Mouse (Mus musculus) kidney, embryonic 15.5 days (tissue): Measurements from ENCODE around the gene Ccdc113. TPM values are rescaled to one million over a fixed set of nuclear protein-coding genes. Genes with fewer than 3 reads are reported as not detected.

Experiments
- ATAC-seq: fragments of 200-750 bp; cut with Nextera tagmentation; replicated peaks from 2 replicates; pipeline ENCODE4 v1.8.0; 2017; ENCODE audit warnings: moderate TSS enrichment; ENCODE audit not compliant: low FRiP score
- H3K27ac ChIP-seq: fragments of 300-500 bp; sonication (generic); 2 replicates; pipeline ENCODE4 v1.5.1; 2015; ENCODE audit warnings: mild to moderate bottlenecking, inconsistent platforms
- H3K27me3 ChIP-seq: fragments of 300-500 bp; sonication (generic); 2 replicates; pipeline ENCODE4 v1.6.1; 2015; ENCODE audit warnings: inconsistent platforms
- H3K36me3 ChIP-seq: fragments of 300-500 bp; sonication (generic); 2 replicates; pipeline ENCODE4 v1.6.1; 2015; ENCODE audit warnings: inconsistent platforms
- H3K4me1 ChIP-seq: fragments of 300-500 bp; sonication (generic); 2 replicates; pipeline ENCODE4 v1.6.1; 2015; ENCODE audit warnings: inconsistent platforms
- H3K4me2 ChIP-seq: fragments of 300-500 bp; sonication (generic); 2 replicates; pipeline ENCODE4 v1.6.1; 2015; ENCODE audit warnings: moderate library complexity, mild to moderate bottlenecking, inconsistent platforms
- H3K4me3 ChIP-seq: fragments of 300-500 bp; sonication (generic); replicated peaks from 2 replicates; pipeline ENCODE4 v1.5.1; 2015; ENCODE audit warnings: mild to moderate bottlenecking, inconsistent platforms
- H3K9ac ChIP-seq: fragments of 300-500 bp; sonication (generic); 2 replicates; pipeline ENCODE4 v1.6.1; 2015; ENCODE audit warnings: mild to moderate bottlenecking, inconsistent platforms
- H3K9me3 ChIP-seq: fragments of 300-500 bp; sonication (generic); replicated peaks from 2 replicates; pipeline ENCODE4 v1.6.1; 2016; ENCODE audit warnings: inconsistent platforms
- WGBS: fragments of 180-500 bp; shearing (Covaris S2); methylation state at CpG from one replicate; pipeline ENCODE4 v1.1.7; 2015; ENCODE audit warnings: mixed read lengths; 5-methylcytosine and 5-hydroxymethylcytosine counted together
- polyA plus RNA-seq: library from polyadenylated mRNA; unstranded; fragments of >200 nt; fragmentation: Nextera tagmentation; extraction: Ambion mirVana; gene quantifications from 2 replicates; pipeline ENCODE4 v1.2.1, GENCODE M21; 2015

Gene Ccdc113
- polyA plus RNA-seq, result 0.59 and 0.83 TPM in 2 replicates

DNA sequence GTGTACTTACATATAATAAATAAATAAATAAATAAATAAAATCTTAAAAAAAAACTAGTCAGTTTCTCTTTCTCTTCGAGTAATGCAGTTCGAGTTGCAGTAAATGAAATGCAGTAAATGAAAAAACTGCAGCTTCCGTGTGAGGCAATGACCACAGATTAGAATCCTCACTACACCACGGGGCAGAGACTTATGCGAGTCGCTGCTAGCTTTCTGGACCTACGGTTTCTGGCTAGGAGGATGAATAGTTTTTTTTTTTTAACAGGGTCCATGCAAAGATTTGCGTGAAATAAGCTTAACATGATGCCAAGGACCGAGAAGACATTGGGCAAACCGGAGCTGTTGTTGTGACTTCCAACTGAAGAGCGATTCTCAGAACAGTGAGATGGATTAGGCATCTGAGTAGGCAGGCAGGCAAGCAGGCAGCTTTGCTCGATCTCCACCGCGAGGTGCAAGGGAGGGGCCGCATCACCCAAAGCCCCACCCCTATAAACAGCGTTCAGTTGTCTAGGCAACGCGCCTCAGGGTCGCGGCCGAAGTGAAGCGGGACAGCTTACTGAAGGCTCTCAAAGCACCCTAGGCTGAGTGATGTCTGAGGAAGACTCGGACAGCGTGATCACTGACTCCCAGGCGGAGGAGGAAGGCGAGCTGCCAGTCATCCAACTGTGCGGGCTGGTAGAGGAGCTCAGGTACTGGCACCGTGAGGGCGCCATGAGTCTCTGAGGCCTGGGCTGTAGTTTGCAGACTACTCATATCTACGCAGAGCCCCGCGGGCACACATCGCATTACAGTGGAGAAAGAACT lies at the start of gene Ccdc113:
Gene Ccdc113 (plus strand): TSS at position 502 of the 804 bp plus-strand sequence.
- Histone ChIP-seq H3K4me1 (peaks cover 11% of the 10 kb centered on the region), H3K27me3 (no peaks in the 10 kb centered on the region), H3K4me3 (peak within 1 kb of the TSS; percentile 48), H3K27ac (0 out of 2 replicates have a peak within 1 kb of the TSS, but pooled peaks have one; percentile 22), H3K36me3 (no peaks in the 10 kb centered on the region), H3K4me2 (peak within 1 kb of the TSS; percentile 83), H3K9ac (peak within 1 kb of the TSS; percentile 39), H3K9me3 (no peaks in the 10 kb centered on the region)
- ATAC-seq, result peak; percentile 90
- WGBS, result 7% methylated on average over 33 of the region's 33 CpGs

DNA sequence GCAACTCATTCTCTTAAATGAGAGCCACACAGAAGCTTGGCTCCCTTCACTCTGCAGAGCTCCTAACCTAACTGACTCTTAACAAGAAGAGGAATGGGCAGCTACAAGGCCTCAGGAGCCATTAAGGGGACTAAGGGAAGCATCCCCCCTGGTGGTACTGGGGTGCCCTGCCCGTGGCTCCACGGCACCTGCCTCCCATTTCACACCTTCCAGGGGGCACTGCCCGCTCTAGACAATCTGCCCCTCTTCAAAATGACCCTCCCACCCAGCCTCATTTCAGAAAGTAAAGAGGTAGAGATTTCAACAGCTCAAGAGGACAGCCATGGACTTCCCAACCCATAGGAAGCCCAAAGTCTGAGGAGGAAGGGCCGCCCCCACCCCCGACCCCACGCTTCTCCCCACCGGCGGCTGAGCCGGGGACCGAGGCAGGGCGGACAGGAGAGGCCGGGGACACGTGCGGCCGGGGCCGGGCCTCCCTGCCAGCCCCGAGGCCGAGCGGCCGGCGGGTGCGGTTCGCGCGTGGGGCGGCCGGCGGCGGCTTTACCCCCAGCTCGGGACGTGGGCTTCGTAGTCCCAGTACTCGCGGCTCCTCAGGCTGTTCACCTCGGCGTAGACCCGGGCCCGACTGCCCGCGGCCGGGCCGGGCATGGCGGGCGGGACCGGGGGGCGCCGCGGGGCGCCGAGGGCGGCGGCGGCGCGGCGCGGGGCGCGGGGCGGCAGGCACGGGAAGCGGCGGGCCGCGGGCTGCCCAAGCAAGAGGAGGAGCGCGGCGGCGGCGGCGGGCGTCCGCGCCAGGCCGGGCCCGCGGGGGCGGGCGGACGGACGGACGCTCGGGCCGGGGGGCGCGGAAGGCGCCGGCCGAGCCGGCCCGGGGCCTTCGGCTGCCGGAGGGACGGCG lies 45.8 kb upstream of the Ccdc113 start:
- Histone ChIP-seq H3K27ac (0 out of 2 replicates have a peak overlapping the region, but pooled peaks have one; percentile 18), H3K9ac (peak overlapping the region; percentile 96), H3K4me3 (peak overlapping the region; percentile 96), H3K4me1 (peaks cover 20% of the 10 kb centered on the region), H3K27me3 (no peaks in the 10 kb centered on the region), H3K9me3 (no peaks in the 10 kb centered on the region), H3K4me2 (peak overlapping the region; percentile 93), H3K36me3 (peaks cover 40% of the 10 kb centered on the region)
- ATAC-seq, result peak; percentile 73
- WGBS, result 1% methylated on average over 60 of the region's 95 CpGs

DNA sequence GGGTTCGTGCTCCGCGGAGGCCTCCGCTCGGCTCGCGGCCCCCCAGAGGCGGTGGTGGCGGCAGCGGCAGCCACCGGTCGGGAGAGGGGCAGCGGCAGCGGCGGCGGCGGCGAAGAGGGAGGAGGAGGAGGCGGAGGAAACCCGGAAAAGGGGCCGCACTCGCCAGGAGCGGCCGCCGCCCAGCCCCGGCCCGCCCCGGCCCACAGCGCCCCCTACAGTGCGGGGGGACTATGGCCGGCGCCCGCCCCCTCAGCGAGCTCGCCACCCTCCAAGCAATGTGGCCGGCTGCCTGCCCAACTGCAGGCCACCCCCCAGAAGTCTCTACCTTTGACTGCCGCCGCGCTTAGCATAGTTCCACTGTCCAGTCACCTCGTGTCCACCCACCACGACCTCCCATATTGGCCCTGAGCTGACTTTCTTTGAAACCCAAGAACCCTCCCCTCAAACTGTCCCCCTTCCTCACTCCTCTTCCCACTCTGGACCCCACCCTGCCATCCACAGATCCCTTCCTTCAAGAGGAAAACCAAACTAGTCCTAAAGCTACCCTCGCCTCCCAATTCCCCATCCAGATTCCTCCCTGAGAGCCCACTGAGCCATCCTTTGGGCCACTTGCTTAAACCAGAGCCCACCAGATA lies 45.1 kb upstream of the Ccdc113 start:
- 2% methylated on average over 7 of the region's 42 CpGs for WGBS
- Histone ChIP-seq H3K9ac (peak overlapping the region; percentile 96), H3K4me1 (peaks cover 20% of the 10 kb centered on the region), H3K36me3 (peaks cover 32% of the 10 kb centered on the region), H3K27ac (no peak overlapping the region), H3K9me3 (no peaks in the 10 kb centered on the region), H3K4me2 (peak overlapping the region; percentile 71), H3K27me3 (no peaks in the 10 kb centered on the region), H3K4me3 (peak overlapping the region; percentile 96)
- peak; percentile 92 for ATAC-seq

DNA sequence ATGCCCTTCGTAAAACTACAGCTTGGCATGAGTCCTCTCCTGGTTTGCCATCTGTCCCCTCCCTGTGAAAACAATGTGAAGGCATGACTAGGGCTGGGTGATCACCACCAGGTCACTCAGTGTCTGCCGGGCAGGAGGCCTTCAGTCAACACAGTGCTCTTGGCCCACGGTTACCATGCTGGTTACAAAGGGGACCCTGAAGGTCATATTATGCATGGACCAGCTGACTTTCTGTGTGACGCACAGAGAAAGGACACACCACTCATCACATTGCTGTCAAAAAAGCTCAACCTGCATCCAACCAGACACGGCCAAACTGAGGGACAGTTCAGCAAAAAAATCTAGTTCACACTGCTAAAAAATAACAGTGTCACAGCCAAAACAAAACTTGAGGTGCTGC lies 43.9 kb upstream of the Ccdc113 start, which contains the start of gene Csnk2a2:
Gene Csnk2a2 (minus strand): TSS at position 34 of the 400 bp plus-strand sequence.
- H3K4me2 ChIP-seq, result peak within 1 kb of the TSS; percentile 71
- peaks cover 21% of the 10 kb centered on the region for H3K36me3 ChIP-seq
- H3K9ac ChIP-seq, result peak within 1 kb of the TSS; percentile 96
- no peaks in the 10 kb centered on the region for H3K9me3 ChIP-seq
- ATAC-seq, result no peak
- WGBS, result 78% methylated on average over 5 of the region's 5 CpGs
- peaks cover 20% of the 10 kb centered on the region for H3K4me1 ChIP-seq
- H3K27me3 ChIP-seq, result no peaks in the 10 kb centered on the region
- H3K27ac ChIP-seq, result no peak within 1 kb of the TSS
- H3K4me3 ChIP-seq, result peak within 1 kb of the TSS; percentile 96

DNA sequence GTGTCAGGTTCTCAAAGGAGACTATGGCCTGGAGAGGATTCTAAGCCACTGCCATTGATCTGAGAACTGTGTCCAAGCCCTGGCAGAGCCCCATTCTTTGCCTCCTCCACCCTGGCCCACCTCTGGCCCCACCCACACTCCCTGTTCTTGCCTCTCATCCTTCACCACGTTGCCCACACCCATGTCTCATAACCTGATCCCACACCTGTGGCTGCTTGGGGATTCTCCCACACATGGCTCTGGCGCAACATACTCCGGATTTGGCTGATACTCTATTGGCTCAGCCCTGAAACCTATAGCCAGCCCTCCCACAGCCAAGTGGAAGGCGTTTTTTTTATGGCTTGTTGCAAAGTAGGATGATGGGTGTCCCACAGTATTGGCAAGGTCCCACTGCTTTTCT lies 41.8 kb upstream of the Ccdc113 start:
- no peak overlapping the region for H3K4me3 ChIP-seq
- H3K4me1 ChIP-seq, result peaks cover 22% of the 10 kb centered on the region
- no peak overlapping the region for H3K4me2 ChIP-seq
- no peak overlapping the region for H3K27ac ChIP-seq
- no peaks in the 10 kb centered on the region for H3K27me3 ChIP-seq
- no peak for ATAC-seq
- WGBS, result 65% methylated on average over 4 of the region's 4 CpGs
- no peak overlapping the region for H3K9ac ChIP-seq
- H3K36me3 ChIP-seq, result 0 out of 2 replicates have a peak, but pooled peaks cover under 1% of the 10 kb centered on the region
- H3K9me3 ChIP-seq, result no peaks in the 10 kb centered on the region

DNA sequence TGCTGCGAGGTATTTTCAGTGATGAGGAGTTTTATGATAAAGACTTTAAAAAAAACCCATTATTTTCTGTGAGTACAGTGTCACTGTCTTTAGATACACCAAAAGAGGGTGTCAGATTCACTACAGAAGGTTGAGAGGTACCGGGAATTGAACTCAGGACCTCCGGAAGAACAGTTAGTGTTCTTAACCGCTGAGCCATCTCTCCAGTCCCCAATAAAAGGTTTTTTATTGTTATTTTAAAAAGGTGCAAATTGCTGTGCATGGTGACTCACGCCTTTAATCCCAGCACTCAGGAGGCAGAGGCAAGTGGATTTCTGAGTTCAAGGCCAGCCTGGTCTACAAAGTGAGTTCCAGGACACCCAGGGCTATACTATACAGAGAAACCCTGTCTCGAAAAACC lies 38.4 kb upstream of the Ccdc113 start:
- peaks cover 13% of the 10 kb centered on the region for H3K4me1 ChIP-seq
- H3K27me3 ChIP-seq, result no peaks in the 10 kb centered on the region
- no peak overlapping the region for H3K9ac ChIP-seq
- 84% methylated on average over 6 of the region's 6 CpGs for WGBS
- no peak overlapping the region for H3K4me2 ChIP-seq
- ATAC-seq, result no peak
- H3K27ac ChIP-seq, result no peak overlapping the region
- H3K36me3 ChIP-seq, result no peaks in the 10 kb centered on the region
- H3K4me3 ChIP-seq, result no peak overlapping the region
- H3K9me3 ChIP-seq, result no peaks in the 10 kb centered on the region

DNA sequence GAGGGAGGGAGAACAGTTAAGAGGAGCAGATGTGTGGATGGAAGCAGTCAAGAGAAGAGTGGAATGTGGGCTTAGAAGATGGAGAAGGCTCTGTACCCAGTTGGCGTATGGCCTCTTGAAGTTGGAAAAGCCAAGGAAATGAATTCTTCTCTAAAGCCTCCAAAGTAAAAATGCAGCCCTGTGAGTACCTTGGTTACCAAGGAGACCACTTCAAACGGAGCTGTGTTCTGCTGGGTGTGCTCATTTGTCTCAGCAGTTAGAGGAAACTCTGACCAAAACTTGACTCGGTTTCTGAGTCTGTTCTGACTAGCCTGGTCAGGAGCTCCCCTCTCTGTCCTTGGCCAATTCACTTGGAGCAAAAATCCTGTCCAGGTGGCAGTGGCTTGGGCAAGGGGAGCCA lies 37.5 kb upstream of the Ccdc113 start:
- no peak overlapping the region for H3K9ac ChIP-seq
- no peak for ATAC-seq
- no peak overlapping the region for H3K4me3 ChIP-seq
- no peak overlapping the region for H3K4me2 ChIP-seq
- no peaks in the 10 kb centered on the region for H3K9me3 ChIP-seq
- WGBS, result 38% methylated on average over 3 of the region's 3 CpGs
- peaks cover 13% of the 10 kb centered on the region for H3K4me1 ChIP-seq
- H3K27me3 ChIP-seq, result no peaks in the 10 kb centered on the region
- peak overlapping the region; percentile 41; the same call in 1 of the 2 replicates for H3K27ac ChIP-seq
- no peaks in the 10 kb centered on the region for H3K36me3 ChIP-seq

DNA sequence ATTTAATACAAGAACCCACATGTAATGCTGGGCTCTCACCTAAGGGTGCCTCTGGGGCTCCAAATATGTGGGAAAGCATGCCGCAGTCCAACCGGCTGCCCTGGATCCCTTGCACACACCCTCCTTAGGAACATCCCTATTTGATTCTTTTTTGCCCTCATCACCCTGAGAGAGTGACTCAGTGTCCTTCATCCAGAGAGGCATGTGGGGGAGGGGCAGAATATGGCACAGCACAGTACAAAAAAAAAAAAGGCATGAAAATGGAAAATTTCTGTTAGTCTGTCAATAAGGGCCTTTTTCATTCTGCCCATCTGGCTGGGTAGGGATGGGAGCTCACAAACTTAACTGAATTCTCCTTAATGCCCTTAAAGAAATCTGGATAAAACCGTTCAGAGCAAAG lies 36.1 kb upstream of the Ccdc113 start:
- peaks cover 13% of the 10 kb centered on the region for H3K4me1 ChIP-seq
- H3K9ac ChIP-seq, result no peak overlapping the region
- H3K4me3 ChIP-seq, result no peak overlapping the region
- H3K27ac ChIP-seq, result no peak overlapping the region
- no peaks in the 10 kb centered on the region for H3K9me3 ChIP-seq
- no peaks in the 10 kb centered on the region for H3K36me3 ChIP-seq
- no peak for ATAC-seq
- 86% methylated on average over 3 of the region's 3 CpGs for WGBS
- H3K27me3 ChIP-seq, result no peaks in the 10 kb centered on the region
- H3K4me2 ChIP-seq, result no peak overlapping the region

DNA sequence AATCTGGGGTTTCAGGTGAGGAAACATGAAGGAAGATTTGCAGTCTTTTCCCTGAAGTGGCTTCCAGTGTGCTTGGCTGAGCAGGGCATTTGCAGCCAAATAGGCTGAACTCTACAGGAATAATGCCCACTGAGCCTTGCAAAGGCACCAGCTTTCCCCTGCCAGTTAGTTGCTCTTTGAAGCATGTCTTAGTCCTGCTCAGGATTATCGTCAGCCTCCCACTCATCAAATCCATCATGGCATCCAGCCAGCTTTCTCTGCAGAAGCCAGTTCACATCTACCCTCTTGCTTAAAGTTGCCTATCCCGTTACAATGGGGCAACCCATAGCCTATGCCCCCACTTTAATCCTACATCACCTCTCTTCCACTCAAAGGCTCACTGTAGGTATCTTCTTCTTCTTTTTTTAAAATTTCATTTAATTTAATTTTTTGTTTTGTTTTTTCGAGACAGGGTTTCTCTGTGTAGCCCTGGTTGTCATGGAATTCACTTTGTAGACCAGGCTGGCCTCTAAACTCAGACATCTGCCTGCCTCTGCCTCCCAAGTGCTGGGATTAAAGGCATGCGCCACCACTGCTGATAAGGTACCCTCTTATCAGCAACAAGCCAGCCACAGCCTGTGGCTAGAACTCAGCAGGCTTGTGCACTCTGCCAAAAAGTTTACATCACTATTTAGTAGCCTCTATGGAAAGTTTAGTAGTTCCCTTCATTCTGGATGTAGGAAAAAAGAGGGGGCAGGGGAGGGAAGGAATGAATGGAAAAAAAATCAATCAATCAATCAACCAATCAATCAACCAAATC lies 34.4 kb upstream of the Ccdc113 start:
- no peak overlapping the region for H3K4me3 ChIP-seq
- no peaks in the 10 kb centered on the region for H3K27me3 ChIP-seq
- H3K4me1 ChIP-seq, result peaks cover 13% of the 10 kb centered on the region
- ATAC-seq, result 0 out of 2 replicates have a peak, but pooled peaks have one; percentile 54
- WGBS, result 64% methylated on average over 4 of the region's 4 CpGs
- H3K9me3 ChIP-seq, result no peaks in the 10 kb centered on the region
- no peak overlapping the region for H3K27ac ChIP-seq
- H3K9ac ChIP-seq, result no peak overlapping the region
- H3K36me3 ChIP-seq, result no peaks in the 10 kb centered on the region
- no peak overlapping the region for H3K4me2 ChIP-seq

DNA sequence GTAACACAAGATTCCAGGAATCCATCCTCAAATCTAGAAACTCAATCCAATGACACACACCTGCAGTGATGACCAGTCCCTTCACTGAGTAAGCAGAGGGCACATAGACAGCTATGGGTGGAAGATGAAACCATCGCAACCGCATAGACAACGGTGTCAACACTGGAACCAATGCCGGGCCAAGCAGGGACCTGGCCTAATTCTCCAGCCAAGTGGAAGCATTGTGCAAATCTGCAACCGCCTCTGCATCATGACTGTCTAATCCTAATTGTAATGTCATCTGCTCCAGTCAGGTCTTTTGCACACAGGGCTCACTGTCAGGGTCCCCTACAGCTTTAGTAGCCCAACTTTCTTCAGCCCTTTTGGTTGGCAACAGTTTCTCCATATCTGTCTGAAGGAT lies 33.4 kb upstream of the Ccdc113 start:
- peaks cover 13% of the 10 kb centered on the region for H3K4me1 ChIP-seq
- no peak for ATAC-seq
- H3K9ac ChIP-seq, result no peak overlapping the region
- no peaks in the 10 kb centered on the region for H3K27me3 ChIP-seq
- H3K9me3 ChIP-seq, result no peaks in the 10 kb centered on the region
- H3K4me2 ChIP-seq, result no peak overlapping the region
- no peak overlapping the region for H3K27ac ChIP-seq
- no peak overlapping the region for H3K4me3 ChIP-seq
- H3K36me3 ChIP-seq, result no peaks in the 10 kb centered on the region
- WGBS, result 91% methylated on average over 5 of the region's 5 CpGs

DNA sequence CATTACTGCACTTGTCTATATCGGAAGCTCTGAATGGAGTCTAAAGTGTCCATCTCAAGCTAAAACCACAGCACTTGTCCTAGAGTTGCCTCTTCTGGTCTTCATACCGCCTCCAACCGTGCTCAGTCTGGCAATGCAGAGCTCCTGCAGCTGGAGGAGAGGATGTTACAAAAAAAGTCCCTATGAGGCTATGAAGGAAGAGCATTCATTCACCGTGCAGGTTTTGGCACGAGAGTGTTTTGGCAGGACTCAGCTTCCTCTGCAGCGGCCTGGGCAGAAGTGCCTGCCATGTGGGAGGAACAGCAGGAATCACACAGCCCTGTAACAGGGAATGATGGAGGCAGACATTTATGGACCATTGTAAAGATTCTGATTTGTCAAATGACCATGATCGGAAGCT lies 31.5 kb upstream of the Ccdc113 start:
- no peak overlapping the region for H3K27ac ChIP-seq
- H3K9me3 ChIP-seq, result no peaks in the 10 kb centered on the region
- H3K27me3 ChIP-seq, result no peaks in the 10 kb centered on the region
- ATAC-seq, result no peak
- no peaks in the 10 kb centered on the region for H3K36me3 ChIP-seq
- no peak overlapping the region for H3K4me2 ChIP-seq
- H3K4me1 ChIP-seq, result peaks cover 4% of the 10 kb centered on the region; the same call in 1 of the 2 replicates
- H3K9ac ChIP-seq, result no peak overlapping the region
- no peak overlapping the region for H3K4me3 ChIP-seq
- WGBS, result 77% methylated on average over 7 of the region's 7 CpGs
